In the genomic region with DNA sequence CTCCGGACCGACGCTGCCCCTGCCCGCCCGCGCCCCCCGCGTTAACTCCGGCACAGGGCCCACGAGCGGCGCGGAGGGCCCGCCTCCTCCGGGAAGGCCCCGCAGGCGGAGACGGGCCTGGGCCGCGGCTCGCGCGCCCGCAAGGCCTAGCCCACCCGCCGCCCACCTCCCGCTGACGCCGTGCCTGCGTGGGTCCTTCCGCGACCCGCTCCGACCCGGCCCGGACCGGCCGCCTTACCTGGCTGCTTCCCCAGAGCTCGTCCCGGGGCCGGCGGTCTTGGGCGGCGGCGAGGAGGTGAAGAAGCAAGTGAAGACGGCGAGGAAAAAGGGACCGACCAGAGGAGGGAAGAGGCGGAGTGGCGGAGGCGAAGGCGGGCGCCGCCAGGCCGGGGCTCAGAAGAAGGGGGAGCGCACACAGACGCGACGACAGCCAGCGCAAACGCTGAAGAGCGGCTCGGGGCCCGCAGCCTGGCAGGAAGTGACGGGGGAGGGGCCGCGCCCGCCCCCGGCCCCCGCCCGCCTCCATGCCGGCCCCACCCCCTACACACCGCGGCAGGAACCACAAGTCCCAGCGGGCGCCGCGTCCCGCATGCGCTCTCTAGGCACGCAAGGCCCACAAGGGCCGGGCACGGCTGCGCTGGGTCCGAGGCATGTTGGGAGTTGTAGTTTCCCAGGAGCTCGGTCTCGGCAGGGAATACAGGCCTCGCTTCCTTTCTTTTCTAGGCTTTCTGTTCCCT, we compare ENCODE assay signal across 7 mouse cellular contexts. TPM values are rescaled to one million over a fixed set of nuclear protein-coding genes. Genes with fewer than 3 reads are reported as not detected.
A peak's percentile ranks its signal among the peaks of the same experiment; 100 is the strongest.
DNase-seq lines count a peak whose midpoint lies in the region; ATAC-seq lines count a peak whose summit lies in the region.

A gene (minus strand): TSS at position 504 of the 737 bp plus-strand sequence.

- WGBS in embryonic facial prominence, embryonic 11.5 days, result 1% methylated on average over 86 of the region's 88 CpGs
- under 1% methylated on average over 88 of the region's 88 CpGs for WGBS in limb, embryonic 10.5 days
- under 1% methylated on average over 51 of the region's 88 CpGs for WGBS in midbrain, embryonic 13.5 days

- no peaks in the 10 kb centered on the region for H3K4me1 ChIP-seq in embryonic facial prominence, embryonic 11.5 days (ENCODE audit: control insufficient read depth, insufficient read depth, low read length)
- H3K4me1 ChIP-seq in limb, embryonic 10.5 days, result peaks cover 37% of the 10 kb centered on the region
- H3K4me1 ChIP-seq in midbrain, embryonic 13.5 days (replicated peaks), result peaks cover 43% of the 10 kb centered on the region

- H3K27me3 ChIP-seq in embryonic facial prominence, embryonic 11.5 days (ENCODE audit: control insufficient read depth, insufficient read depth, low read length), result no peaks in the 10 kb centered on the region
- no peaks in the 10 kb centered on the region for H3K27me3 ChIP-seq in limb, embryonic 10.5 days (ENCODE audit: low read depth, poor library complexity, severe bottlenecking)
- H3K27me3 ChIP-seq in midbrain, embryonic 13.5 days, result no peaks in the 10 kb centered on the region

- peak; percentile 98 for DNase-seq in adrenal gland, postnatal 14 days
- peak; percentile 98 for DNase-seq in embryonic facial prominence, embryonic 11.5 days (ENCODE audit: low spot score)
- DNase-seq in kidney, adult 11 months, result peak; percentile 96
- DNase-seq in limb, embryonic 10.5 days (ENCODE audit: low spot score), result peak; percentile 97
- peak; percentile 85 for DNase-seq in spleen, adult 12 weeks (ENCODE audit: low spot score)

- H3K4me2 ChIP-seq in embryonic facial prominence, embryonic 11.5 days (ENCODE audit: low read depth, low read length), result peak within 1 kb of the TSS; percentile 84
- H3K4me2 ChIP-seq in midbrain, embryonic 13.5 days (replicated peaks), result peak within 1 kb of the TSS; percentile 86

- peak within 1 kb of the TSS; percentile 95 for H3K9ac ChIP-seq in embryonic facial prominence, embryonic 11.5 days (replicated peaks; ENCODE audit: low read length)
- peak within 1 kb of the TSS; percentile 96 for H3K9ac ChIP-seq in midbrain, embryonic 13.5 days (replicated peaks)

- peak; percentile 99 for ATAC-seq in embryonic facial prominence, embryonic 11.5 days (replicated peaks; ENCODE audit: insufficient number of reproducible peaks, low FRiP score, low TSS enrichment, low read depth)
- peak; percentile 85 for ATAC-seq in granulocyte monocyte progenitor cell, adult 5-6 weeks (replicated peaks; ENCODE audit: poor library complexity, severe bottlenecking)
- peak; percentile 99 for ATAC-seq in midbrain, embryonic 13.5 days

- H3K36me3 ChIP-seq in embryonic facial prominence, embryonic 11.5 days (replicated peaks; ENCODE audit: control insufficient read depth, insufficient read depth, low read depth, low read length), result no peaks in the 10 kb centered on the region
- H3K36me3 ChIP-seq in limb, embryonic 10.5 days, result no peaks in the 10 kb centered on the region
- no peaks in the 10 kb centered on the region for H3K36me3 ChIP-seq in midbrain, embryonic 13.5 days

- peak within 1 kb of the TSS; percentile 97 for H3K4me3 ChIP-seq in embryonic facial prominence, embryonic 11.5 days (ENCODE audit: low read depth, low read length)
- H3K4me3 ChIP-seq in limb, embryonic 10.5 days, result peak within 1 kb of the TSS; percentile 81
- peak within 1 kb of the TSS; percentile 96 for H3K4me3 ChIP-seq in midbrain, embryonic 13.5 days (replicated peaks)

- H3K27ac ChIP-seq in embryonic facial prominence, embryonic 11.5 days (replicated peaks; ENCODE audit: low read depth, low read length), result peak within 1 kb of the TSS; percentile 95
- H3K27ac ChIP-seq in limb, embryonic 10.5 days, result peak within 1 kb of the TSS; percentile 97
- peak within 1 kb of the TSS; percentile 94 for H3K27ac ChIP-seq in midbrain, embryonic 13.5 days

- H3K9me3 ChIP-seq in embryonic facial prominence, embryonic 11.5 days (replicated peaks; ENCODE audit: control insufficient read depth, low read length), result no peaks in the 10 kb centered on the region
- no peaks in the 10 kb centered on the region for H3K9me3 ChIP-seq in limb, embryonic 10.5 days (replicated peaks)
- no peaks in the 10 kb centered on the region for H3K9me3 ChIP-seq in midbrain, embryonic 13.5 days

RNA-seq across cellular contexts. Expression of the gene that starts here (rescaled TPM):
- total RNA-seq in adrenal gland, postnatal 14 days (2021), result 69.9 and 70.8 TPM in 2 replicates
- polyA plus RNA-seq in embryonic facial prominence, embryonic 11.5 days (2014; fragmentation: Nextera tagmentation; extraction: Ambion mirVana), result 91.5 and 96.3 TPM in 2 replicates
- 46.7 and 50.7 TPM in 2 replicates for total RNA-seq in granulocyte monocyte progenitor cell, adult 5-6 weeks (2014; fragmentation: Nextera tagmentation)
- total RNA-seq in granulocyte monocyte progenitor cell, adult 5-6 weeks (2017), result 25.4 and 34.3 TPM in 2 replicates
- 87.9 and 98.3 TPM in 2 replicates for polyA plus RNA-seq in limb, embryonic 10.5 days (2016; fragmentation: Nextera tagmentation; extraction: Ambion mirVana)
- polyA plus RNA-seq in midbrain, embryonic 13.5 days (2015; fragmentation: Nextera tagmentation; extraction: Ambion mirVana), result 119 and 121 TPM in 2 replicates

Comparison
In these comparisons a context has a peak if more than half of its experiments do, and no peak if none do; other contexts are left out.
1. Peak in every context shown above with its lines: DNase-seq, ATAC-seq, H3K4me3 ChIP-seq and H3K27ac ChIP-seq.